Mouse (Mus musculus): ENCODE data around the gene Hpse2. TPM values are rescaled to one million over a fixed set of nuclear protein-coding genes. Genes with fewer than 3 reads are reported as not detected.
"Not testable (repeated sequence)": the region's sequence is repeated elsewhere in the genome, so short reads cannot be mapped to it uniquely, and the experiment has no call there.

Gene Hpse2
- polyA plus RNA-seq, 1 experiment from 2014 or later = 0.12 TPM

DNA sequence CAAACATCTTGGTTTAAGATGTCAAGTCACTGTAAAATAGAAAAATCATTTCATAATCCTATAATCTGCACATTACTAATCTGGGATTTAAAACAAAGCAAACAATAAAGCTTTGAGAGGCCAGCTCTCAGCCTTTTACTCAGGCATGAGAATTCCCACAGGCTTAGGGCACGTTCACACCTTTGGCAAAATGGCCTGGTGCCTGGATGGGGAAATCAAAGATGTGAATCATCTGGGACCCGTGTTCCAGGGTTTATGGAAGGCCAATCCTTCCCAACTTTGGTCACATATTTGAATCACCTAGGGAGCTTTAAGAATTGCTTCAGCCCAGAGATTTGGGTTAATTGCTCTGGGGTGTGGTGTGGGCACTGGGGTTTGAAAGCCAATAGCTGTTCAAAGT, 590.3 kb downstream of the Hpse2 start:
- H3K36me3 ChIP-seq (ENCODE audit: control insufficient read depth, insufficient read depth, low read length) = no peaks in the 10 kb centered on the region
- no peaks in the 10 kb centered on the region for H3K27me3 ChIP-seq (ENCODE audit: control insufficient read depth, insufficient read depth, low read length)
- no peak overlapping the region for H3K4me3 ChIP-seq (ENCODE audit: low read depth, low read length)
- no peaks in the 10 kb centered on the region for H3K4me1 ChIP-seq (ENCODE audit: control insufficient read depth, insufficient read depth, low read length)
- no peak overlapping the region for H3K27ac ChIP-seq (ENCODE audit: low read depth, low read length)
- no peak for ATAC-seq (ENCODE audit: low read depth)
- H3K9ac ChIP-seq (replicated peaks; ENCODE audit: low read depth, low read length) = no peak overlapping the region
- no peak overlapping the region for H3K4me2 ChIP-seq (ENCODE audit: low read depth, low read length)
- WGBS = 56% methylated on average over 2 of the region's 2 CpGs
- no peaks in the 10 kb centered on the region for H3K9me3 ChIP-seq (ENCODE audit: control insufficient read depth, low read length)

DNA sequence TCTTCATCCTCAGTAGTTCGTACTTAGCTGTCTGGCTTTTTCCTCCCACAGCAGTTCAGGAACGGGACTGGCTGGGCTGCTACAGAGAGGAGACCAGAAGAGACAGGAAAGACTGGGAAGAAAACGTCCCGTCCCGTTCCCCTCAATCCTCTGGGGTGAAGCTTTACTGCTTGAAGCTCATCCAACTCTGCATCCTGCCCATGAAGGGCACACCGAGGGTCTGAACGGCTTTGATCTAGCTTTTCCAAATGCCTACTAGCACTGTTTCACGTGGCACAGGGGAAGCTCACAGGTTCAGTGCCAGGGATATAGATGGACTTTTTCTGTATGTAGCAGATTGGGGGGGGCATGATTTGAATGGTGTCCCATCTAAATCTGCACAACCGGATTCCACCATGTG, 592.4 kb downstream of the Hpse2 start:
- H3K4me2 ChIP-seq (ENCODE audit: low read depth, low read length) = peak overlapping the region; percentile 81; the same call in 1 of the 2 replicates
- no peak overlapping the region for H3K27ac ChIP-seq (ENCODE audit: low read depth, low read length)
- ATAC-seq (ENCODE audit: low read depth) = no peak
- H3K36me3 ChIP-seq (ENCODE audit: control insufficient read depth, insufficient read depth, low read length) = no peaks in the 10 kb centered on the region
- no peaks in the 10 kb centered on the region for H3K4me1 ChIP-seq (ENCODE audit: control insufficient read depth, insufficient read depth, low read length)
- WGBS = 21% methylated on average over 9 of the region's 9 CpGs
- H3K9me3 ChIP-seq (ENCODE audit: control insufficient read depth, low read length) = no peaks in the 10 kb centered on the region
- H3K27me3 ChIP-seq (ENCODE audit: control insufficient read depth, insufficient read depth, low read length) = no peaks in the 10 kb centered on the region
- no peak overlapping the region for H3K9ac ChIP-seq (replicated peaks; ENCODE audit: low read depth, low read length)
- H3K4me3 ChIP-seq (ENCODE audit: low read depth, low read length) = no peak overlapping the region

DNA sequence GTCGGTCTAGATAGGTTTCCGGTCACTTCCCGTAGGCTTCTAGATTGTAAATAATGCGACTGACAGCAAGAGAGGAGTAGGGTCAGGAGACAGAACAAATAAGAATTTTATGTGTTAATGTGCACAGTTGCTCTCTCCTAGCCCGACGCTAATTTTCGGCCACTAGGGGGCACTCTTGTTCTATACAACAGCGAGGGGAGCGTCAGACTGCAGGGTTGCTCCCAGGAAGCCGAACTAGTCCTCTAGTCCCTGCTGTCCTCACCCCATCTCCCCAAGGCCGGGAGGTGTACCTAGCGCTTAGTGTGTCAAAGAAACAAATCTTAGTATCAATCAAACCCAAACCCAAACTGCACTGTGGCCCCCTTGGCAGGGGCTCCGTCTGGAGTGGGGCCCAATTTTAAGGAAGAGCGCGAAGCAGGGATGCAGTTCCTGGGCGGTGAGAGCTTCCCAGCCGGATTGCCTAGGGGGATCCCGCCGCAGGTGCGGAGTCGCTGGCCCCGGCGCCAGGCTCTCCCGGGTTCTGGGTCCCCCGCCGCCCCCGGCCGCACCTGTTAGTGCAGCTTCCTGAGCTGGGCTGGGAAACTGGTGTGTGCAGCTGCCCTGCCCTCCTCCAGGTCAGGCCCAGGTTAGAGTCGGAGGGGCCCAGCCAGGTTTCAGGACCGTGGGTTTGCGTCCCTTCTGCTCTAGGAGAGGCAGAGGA, 593.1 kb downstream of the Hpse2 start:
- H3K4me3 ChIP-seq (ENCODE audit: low read depth, low read length) = peak overlapping the region; percentile 35
- peak overlapping the region; percentile 81 for H3K4me2 ChIP-seq (ENCODE audit: low read depth, low read length)
- H3K27me3 ChIP-seq (ENCODE audit: control insufficient read depth, insufficient read depth, low read length) = no peaks in the 10 kb centered on the region
- no peaks in the 10 kb centered on the region for H3K9me3 ChIP-seq (ENCODE audit: control insufficient read depth, low read length)
- H3K27ac ChIP-seq (ENCODE audit: low read depth, low read length) = no peak overlapping the region
- peak overlapping the region; percentile 43 for H3K9ac ChIP-seq (replicated peaks; ENCODE audit: low read depth, low read length)
- H3K36me3 ChIP-seq (ENCODE audit: control insufficient read depth, insufficient read depth, low read length) = no peaks in the 10 kb centered on the region
- H3K4me1 ChIP-seq (ENCODE audit: control insufficient read depth, insufficient read depth, low read length) = no peaks in the 10 kb centered on the region
- ATAC-seq (ENCODE audit: low read depth) = peak; percentile 93
- 1% methylated on average over 31 of the region's 31 CpGs for WGBS

DNA sequence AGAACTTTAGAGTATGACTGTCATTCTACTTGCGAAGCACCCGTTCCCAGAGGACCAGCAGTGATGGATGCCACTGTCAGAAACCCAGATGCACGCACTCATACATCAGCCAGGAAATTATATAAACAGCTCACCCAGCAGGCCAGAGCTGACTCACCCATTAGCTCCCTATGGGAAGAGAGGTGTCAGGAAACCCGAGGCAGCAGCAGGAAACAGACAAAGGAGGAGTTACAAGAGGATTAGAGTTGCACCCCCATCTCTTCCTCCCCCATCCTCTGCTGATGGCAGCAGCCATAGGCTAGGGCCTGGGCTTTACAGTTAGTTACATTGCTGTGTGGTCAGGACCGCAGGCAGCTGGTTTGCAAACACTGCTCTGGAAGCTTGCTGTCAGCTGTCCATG, 599.8 kb downstream of the Hpse2 start:
- H3K36me3 ChIP-seq (ENCODE audit: control insufficient read depth, insufficient read depth, low read length) = no peaks in the 10 kb centered on the region
- no peak overlapping the region for H3K27ac ChIP-seq (ENCODE audit: low read depth, low read length)
- 49% methylated on average over 5 of the region's 5 CpGs for WGBS
- H3K4me1 ChIP-seq (ENCODE audit: control insufficient read depth, insufficient read depth, low read length) = no peaks in the 10 kb centered on the region
- H3K9ac ChIP-seq (replicated peaks; ENCODE audit: low read depth, low read length) = no peak overlapping the region
- no peaks in the 10 kb centered on the region for H3K9me3 ChIP-seq (ENCODE audit: control insufficient read depth, low read length)
- H3K4me3 ChIP-seq (ENCODE audit: low read depth, low read length) = no peak overlapping the region
- H3K4me2 ChIP-seq (ENCODE audit: low read depth, low read length) = no peak overlapping the region
- no peak for ATAC-seq (ENCODE audit: low read depth)
- H3K27me3 ChIP-seq (ENCODE audit: control insufficient read depth, insufficient read depth, low read length) = no peaks in the 10 kb centered on the region

GRCm38 (mm10) chr19:42785562-42786220, 602.5 kb downstream of the Hpse2 start:
- no peak for ATAC-seq (ENCODE audit: low read depth)
- H3K27ac ChIP-seq (ENCODE audit: low read depth, low read length) = no peak overlapping the region
- no peaks in the 10 kb centered on the region for H3K9me3 ChIP-seq (ENCODE audit: control insufficient read depth, low read length)
- no peak overlapping the region for H3K9ac ChIP-seq (replicated peaks; ENCODE audit: low read depth, low read length)
- H3K4me3 ChIP-seq (ENCODE audit: low read depth, low read length) = no peak overlapping the region
- H3K36me3 ChIP-seq (ENCODE audit: control insufficient read depth, insufficient read depth, low read length) = no peaks in the 10 kb centered on the region
- 43% methylated on average over 8 of the region's 8 CpGs for WGBS
- no peaks in the 10 kb centered on the region for H3K4me1 ChIP-seq (ENCODE audit: control insufficient read depth, insufficient read depth, low read length)
- H3K27me3 ChIP-seq (ENCODE audit: control insufficient read depth, insufficient read depth, low read length) = no peaks in the 10 kb centered on the region
- no peak overlapping the region for H3K4me2 ChIP-seq (ENCODE audit: low read depth, low read length)

DNA sequence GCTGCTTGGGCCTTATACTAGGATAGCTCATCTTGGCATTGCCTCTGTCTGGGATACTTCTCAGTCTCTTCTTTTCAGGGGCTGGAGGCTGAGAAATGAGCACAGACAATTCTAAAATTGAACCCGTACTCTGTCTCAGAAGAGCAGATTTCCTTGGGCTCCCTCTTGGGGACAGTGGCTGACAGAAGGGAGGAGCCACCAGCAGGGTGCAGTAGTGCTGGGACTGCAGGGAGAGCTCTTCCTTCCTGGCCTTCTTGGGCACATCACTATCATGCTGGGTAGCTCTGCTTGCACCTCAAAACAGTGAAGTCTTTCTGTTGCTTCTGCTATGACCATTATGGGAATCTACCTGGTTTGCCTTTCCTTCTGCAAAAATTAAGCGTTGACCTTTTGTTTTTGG, 603.0 kb downstream of the Hpse2 start:
- 33% methylated on average over 2 of the region's 2 CpGs for WGBS
- no peak overlapping the region for H3K27ac ChIP-seq (ENCODE audit: low read depth, low read length)

DNA sequence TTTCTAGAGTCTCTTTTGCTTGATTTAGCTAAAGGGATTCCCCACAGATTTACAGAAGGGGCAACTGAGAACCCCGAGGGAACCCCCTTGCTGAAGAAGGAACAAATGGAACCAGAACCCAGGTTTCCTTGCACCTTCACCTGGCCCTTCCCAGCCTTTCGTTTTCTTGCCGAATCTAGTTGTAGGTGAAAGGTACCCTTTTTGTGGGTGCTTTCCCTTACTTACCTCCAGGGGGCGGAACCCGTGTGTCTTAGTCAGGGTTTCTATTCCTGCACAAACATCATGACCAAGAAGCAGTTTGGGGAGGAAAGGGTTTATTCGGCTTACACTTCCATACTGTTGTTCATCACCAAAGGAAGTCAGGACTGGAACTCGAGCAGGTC, 608.0 kb downstream of the Hpse2 start:
- WGBS = 63% methylated on average over 7 of the region's 7 CpGs
- Histone ChIP-seq H3K4me3 (ENCODE audit: low read depth, low read length) (peak overlapping the region; percentile 57), H3K4me2 (ENCODE audit: low read depth, low read length) (peak overlapping the region; percentile 67), H3K9ac (replicated peaks; ENCODE audit: low read depth, low read length) (peak overlapping the region; percentile 58), H3K27ac (ENCODE audit: low read depth, low read length) (peak overlapping the region; percentile 88)
- not testable (repeated sequence) for H3K4me1 ChIP-seq (ENCODE audit: control insufficient read depth, insufficient read depth, low read length); H3K36me3 ChIP-seq (ENCODE audit: control insufficient read depth, insufficient read depth, low read length); H3K27me3 ChIP-seq (ENCODE audit: control insufficient read depth, insufficient read depth, low read length); H3K9me3 ChIP-seq (ENCODE audit: control insufficient read depth, low read length); ATAC-seq (ENCODE audit: low read depth)

More for the DNA sequence above, 603.0 kb downstream of the Hpse2 start:
- H3K9ac ChIP-seq (replicated peaks; ENCODE audit: low read depth, low read length) = no peak overlapping the region
- H3K4me3 ChIP-seq (ENCODE audit: low read depth, low read length) = no peak overlapping the region
- no peak overlapping the region for H3K4me2 ChIP-seq (ENCODE audit: low read depth, low read length)
- no peaks in the 10 kb centered on the region for H3K4me1 ChIP-seq (ENCODE audit: control insufficient read depth, insufficient read depth, low read length)
- no peaks in the 10 kb centered on the region for H3K9me3 ChIP-seq (ENCODE audit: control insufficient read depth, low read length)
- no peaks in the 10 kb centered on the region for H3K36me3 ChIP-seq (ENCODE audit: control insufficient read depth, insufficient read depth, low read length)
- no peak for ATAC-seq (ENCODE audit: low read depth)
- H3K27me3 ChIP-seq (ENCODE audit: control insufficient read depth, insufficient read depth, low read length) = no peaks in the 10 kb centered on the region

DNA sequence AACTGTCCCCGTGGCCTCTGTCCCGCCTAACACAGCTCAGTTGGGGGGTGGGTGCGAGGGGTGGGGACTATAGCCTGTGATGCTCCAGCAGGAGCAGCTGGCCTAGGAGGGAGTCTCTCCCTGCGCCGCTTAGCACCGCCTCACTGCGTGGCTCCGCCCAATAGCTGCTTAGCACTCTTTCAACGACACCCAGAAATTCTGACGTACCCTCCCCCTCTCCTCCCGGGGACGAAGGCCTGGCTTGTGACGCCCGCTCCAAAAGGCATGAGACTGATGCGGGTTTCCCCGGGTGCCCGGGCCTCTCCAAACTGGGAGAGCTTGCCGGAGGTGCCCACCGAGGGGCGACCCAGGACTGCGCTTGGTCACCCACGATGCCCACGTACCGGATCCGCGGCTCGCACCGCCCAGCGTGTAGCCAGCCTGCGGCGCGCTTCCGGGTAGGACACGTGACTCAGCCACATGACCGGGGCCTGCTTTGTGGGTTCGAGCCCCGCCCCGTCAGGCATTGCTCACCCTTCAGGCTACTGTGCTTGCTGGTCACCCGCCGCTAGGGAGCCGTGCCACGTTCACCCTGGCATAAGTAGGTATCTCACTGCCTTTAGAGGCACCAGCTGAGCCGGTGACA, 608.5 kb downstream of the Hpse2 start, which contains the start of gene Hps1:
Gene Hps1, minus strand, starts transcription at position 448 of the 625 bp plus-strand sequence.
- Histone ChIP-seq H3K9ac (replicated peaks; ENCODE audit: low read depth, low read length) (peak within 1 kb of the TSS; percentile 58), H3K36me3 (ENCODE audit: control insufficient read depth, insufficient read depth, low read length) (no peaks in the 10 kb centered on the region), H3K4me3 (ENCODE audit: low read depth, low read length) (peak within 1 kb of the TSS; percentile 57), H3K4me1 (ENCODE audit: control insufficient read depth, insufficient read depth, low read length) (peaks cover 2% of the 10 kb centered on the region; the same call in 1 of the 2 replicates), H3K4me2 (ENCODE audit: low read depth, low read length) (peak within 1 kb of the TSS; percentile 67), H3K27me3 (ENCODE audit: control insufficient read depth, insufficient read depth, low read length) (no peaks in the 10 kb centered on the region), H3K27ac (ENCODE audit: low read depth, low read length) (peak within 1 kb of the TSS; percentile 88), H3K9me3 (ENCODE audit: control insufficient read depth, low read length) (no peaks in the 10 kb centered on the region)
- ATAC-seq (ENCODE audit: low read depth) = peak; percentile 98
- 1% methylated on average over 36 of the region's 43 CpGs for WGBS

DNA sequence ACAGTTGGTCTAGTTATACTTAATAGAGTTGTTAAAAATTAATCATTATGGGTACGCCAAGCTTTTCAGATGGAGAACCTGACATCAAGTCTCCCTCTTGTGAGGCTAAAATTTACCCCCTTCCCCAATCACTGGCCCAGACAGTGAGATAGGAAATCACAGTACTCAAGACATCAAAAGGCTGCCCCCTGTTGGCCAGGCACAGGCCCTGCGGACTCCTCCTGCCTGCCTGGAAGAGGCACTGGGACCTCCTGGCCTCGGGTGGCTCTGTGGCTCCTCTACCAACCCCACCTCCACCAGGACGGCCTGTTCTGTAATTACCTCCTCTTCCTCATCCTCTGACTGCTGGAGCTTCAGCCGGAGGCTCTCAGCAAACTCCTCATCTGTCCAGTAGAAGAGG, 610.4 kb downstream of the Hpse2 start:
- H3K4me1 ChIP-seq (ENCODE audit: control insufficient read depth, insufficient read depth, low read length) = peaks cover 2% of the 10 kb centered on the region; the same call in 1 of the 2 replicates
- H3K27me3 ChIP-seq (ENCODE audit: control insufficient read depth, insufficient read depth, low read length) = no peaks in the 10 kb centered on the region
- H3K4me2 ChIP-seq (ENCODE audit: low read depth, low read length) = no peak overlapping the region
- 79% methylated on average over 5 of the region's 5 CpGs for WGBS
- no peaks in the 10 kb centered on the region for H3K36me3 ChIP-seq (ENCODE audit: control insufficient read depth, insufficient read depth, low read length)
- ATAC-seq (ENCODE audit: low read depth) = no peak
- H3K27ac ChIP-seq (ENCODE audit: low read depth, low read length) = no peak overlapping the region
- H3K9me3 ChIP-seq (ENCODE audit: control insufficient read depth, low read length) = no peaks in the 10 kb centered on the region
- no peak overlapping the region for H3K9ac ChIP-seq (replicated peaks; ENCODE audit: low read depth, low read length)
- no peak overlapping the region for H3K4me3 ChIP-seq (ENCODE audit: low read depth, low read length)

Data from neural tube, embryonic 14.5 days (tissue).